Mouse (Mus musculus) embryonic fibroblast, embryonic 13.5 days (primary cell): ENCODE measurements around the gene Cemip2.

Experiments used
- CTCF ChIP-seq: IDR thresholded peaks from 2 replicates; pipeline ENCODE4 v1.5.1; 2011; ENCODE audit warnings: mild to moderate bottlenecking, control low read depth, low read length, moderate library complexity, borderline replicate concordance; ENCODE audit not compliant: insufficient read depth
- POLR2A ChIP-seq: IDR thresholded peaks from 2 replicates; pipeline ENCODE4 v1.6.1; 2011; ENCODE audit warnings: low read depth, mild to moderate bottlenecking, control low read depth, low read length, moderate library complexity

GRCm38 (mm10) chr19:21775629-21776028 lies 2.5 kb upstream of the Cemip2 start:
- TF ChIP-seq CTCF (no peak), POLR2A (no peak)
